Mouse (Mus musculus): ENCODE data around the gene BC029722. TPM values are rescaled to one million over a fixed set of nuclear protein-coding genes. Genes with fewer than 3 reads are reported as not detected.

BC029722 gene
- polyA plus RNA-seq, 1 experiment from 2014 or later: 18.1 TPM

DNA sequence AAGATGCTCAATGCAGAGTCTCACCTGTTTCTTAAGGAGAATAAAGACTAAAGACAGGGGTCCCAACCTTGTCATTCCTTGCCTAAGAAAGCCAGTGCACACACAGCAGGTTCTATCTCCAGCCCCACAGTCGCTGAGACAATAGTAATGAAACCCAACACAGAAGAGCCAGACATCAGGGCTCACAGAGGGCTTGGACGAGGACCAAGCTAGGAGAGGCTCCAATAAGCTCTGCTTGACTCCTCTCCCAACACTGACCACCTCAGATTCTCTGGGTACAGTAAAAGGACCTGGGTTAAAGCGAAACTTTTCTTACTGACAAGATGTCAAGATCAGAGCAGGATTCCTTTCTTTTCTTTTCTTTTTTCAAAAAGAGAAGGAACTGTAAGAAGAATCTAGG is 20.6 kb downstream of the BC029722 start:
- no peaks in the 10 kb centered on the region for H3K4me1 ChIP-seq
- no peak for ATAC-seq (replicated peaks; ENCODE audit: low FRiP score)
- H3K27me3 ChIP-seq: no peaks in the 10 kb centered on the region
- H3K9me3 ChIP-seq (replicated peaks): no peaks in the 10 kb centered on the region
- no peak overlapping the region for H3K27ac ChIP-seq
- WGBS: 58% methylated on average over 3 of the region's 3 CpGs
- no peak overlapping the region for H3K4me2 ChIP-seq
- H3K9ac ChIP-seq: no peak overlapping the region
- no peak overlapping the region for H3K4me3 ChIP-seq (replicated peaks)
- H3K36me3 ChIP-seq: no peaks in the 10 kb centered on the region

GRCm38 (mm10) chr2:155794674-155795445 is 24.4 kb downstream of the BC029722 start:
- no peak for ATAC-seq (replicated peaks; ENCODE audit: low FRiP score)
- no peak overlapping the region for H3K4me2 ChIP-seq
- no peak overlapping the region for H3K27ac ChIP-seq
- no peak overlapping the region for H3K4me3 ChIP-seq (replicated peaks)
- H3K9me3 ChIP-seq (replicated peaks): no peaks in the 10 kb centered on the region
- H3K4me1 ChIP-seq: no peaks in the 10 kb centered on the region
- no peak overlapping the region for H3K9ac ChIP-seq
- no peaks in the 10 kb centered on the region for H3K36me3 ChIP-seq
- 88% methylated on average over 12 of the region's 12 CpGs for WGBS
- no peaks in the 10 kb centered on the region for H3K27me3 ChIP-seq

GRCm38 (mm10) chr2:155792899-155793298 is 26.3 kb downstream of the BC029722 start:
- no peak overlapping the region for H3K27ac ChIP-seq
- WGBS: 37% methylated on average over 12 of the region's 12 CpGs
- ATAC-seq (replicated peaks; ENCODE audit: low FRiP score): no peak

DNA sequence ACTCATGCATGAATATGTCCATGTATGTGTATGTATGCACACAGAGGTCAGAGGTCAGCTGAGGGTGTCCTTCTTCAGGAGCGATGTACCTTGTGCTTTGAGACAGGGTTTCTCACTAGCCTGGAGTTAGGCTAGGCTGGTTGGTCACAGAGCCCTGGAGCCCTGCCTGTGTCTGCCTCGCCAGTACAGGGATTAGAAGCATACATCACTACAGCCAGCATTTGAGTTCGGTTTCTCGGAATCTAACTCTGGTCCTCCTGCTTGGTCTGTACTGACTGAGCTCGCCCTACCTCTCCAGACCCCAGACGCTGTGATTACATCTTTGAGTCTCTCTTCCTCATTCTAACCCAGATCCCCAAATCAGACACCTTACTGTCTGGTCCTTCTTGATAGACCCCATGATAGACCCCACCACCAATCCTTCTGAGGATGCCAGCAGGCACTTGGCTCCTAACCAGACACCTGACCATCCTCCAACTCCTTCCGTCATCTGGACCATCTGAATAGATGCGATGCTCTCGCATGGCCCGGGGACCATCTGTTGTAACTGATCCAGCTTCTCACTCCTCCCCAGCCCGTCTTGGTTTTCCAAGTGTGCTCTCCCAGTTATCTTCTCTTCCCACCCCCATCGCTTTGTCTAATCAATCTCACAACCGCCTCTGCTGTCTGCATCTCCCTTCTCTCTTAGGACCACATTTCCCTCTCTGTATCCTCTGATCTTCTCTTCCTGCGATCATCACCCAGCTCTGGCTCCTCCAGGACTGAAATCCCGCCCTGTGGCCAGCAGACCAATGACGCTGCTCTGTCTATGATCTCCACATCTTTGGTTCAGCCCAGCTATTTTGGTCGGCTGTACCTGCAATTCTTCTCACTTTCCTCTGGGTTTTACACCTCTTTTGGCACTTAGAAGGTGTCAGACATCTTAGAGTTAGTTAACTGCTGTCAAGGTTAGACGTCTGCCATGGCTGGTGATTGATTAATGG is 31.0 kb downstream of the BC029722 start:
- no peak overlapping the region for H3K9ac ChIP-seq
- ATAC-seq (replicated peaks; ENCODE audit: low FRiP score): no peak
- no peak overlapping the region for H3K4me3 ChIP-seq (replicated peaks)
- H3K4me2 ChIP-seq: no peak overlapping the region
- no peaks in the 10 kb centered on the region for H3K36me3 ChIP-seq
- H3K4me1 ChIP-seq: no peaks in the 10 kb centered on the region
- 55% methylated on average over 18 of the region's 18 CpGs for WGBS
- H3K27me3 ChIP-seq: 0 out of 2 replicates have a peak, but pooled peaks cover 3% of the 10 kb centered on the region
- H3K9me3 ChIP-seq (replicated peaks): no peaks in the 10 kb centered on the region
- no peak overlapping the region for H3K27ac ChIP-seq

More at GRCm38 (mm10) chr2:155792899-155793298, 26.3 kb downstream of the BC029722 start:
- no peaks in the 10 kb centered on the region for H3K36me3 ChIP-seq
- H3K9ac ChIP-seq: no peak overlapping the region
- H3K4me3 ChIP-seq (replicated peaks): no peak overlapping the region
- 0 out of 2 replicates have a peak, but pooled peaks cover 3% of the 10 kb centered on the region for H3K27me3 ChIP-seq
- H3K9me3 ChIP-seq (replicated peaks): no peaks in the 10 kb centered on the region
- no peaks in the 10 kb centered on the region for H3K4me1 ChIP-seq
- H3K4me2 ChIP-seq: no peak overlapping the region; the same call in 1 of the 2 replicates

DNA sequence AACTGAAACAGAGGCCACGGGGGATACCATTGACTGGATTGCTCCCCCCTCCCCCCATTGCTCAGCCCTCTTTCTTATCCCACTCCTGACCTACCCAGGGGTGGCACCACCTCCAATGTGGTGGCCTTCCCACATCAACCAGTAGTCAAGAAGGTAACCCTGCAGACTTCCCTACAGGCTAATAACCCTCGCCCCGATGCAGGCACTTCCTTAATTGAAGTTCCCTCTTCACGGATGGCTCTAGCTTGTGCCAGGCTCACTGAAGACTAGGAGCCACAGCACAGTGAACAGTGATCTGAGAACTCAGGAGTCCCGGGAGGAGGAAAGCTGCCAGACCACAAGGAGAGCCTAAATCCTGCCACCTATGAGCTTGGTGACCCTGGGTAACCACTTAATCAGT is 32.3 kb downstream of the BC029722 start:
- WGBS: 70% methylated on average over 5 of the region's 5 CpGs

DNA sequence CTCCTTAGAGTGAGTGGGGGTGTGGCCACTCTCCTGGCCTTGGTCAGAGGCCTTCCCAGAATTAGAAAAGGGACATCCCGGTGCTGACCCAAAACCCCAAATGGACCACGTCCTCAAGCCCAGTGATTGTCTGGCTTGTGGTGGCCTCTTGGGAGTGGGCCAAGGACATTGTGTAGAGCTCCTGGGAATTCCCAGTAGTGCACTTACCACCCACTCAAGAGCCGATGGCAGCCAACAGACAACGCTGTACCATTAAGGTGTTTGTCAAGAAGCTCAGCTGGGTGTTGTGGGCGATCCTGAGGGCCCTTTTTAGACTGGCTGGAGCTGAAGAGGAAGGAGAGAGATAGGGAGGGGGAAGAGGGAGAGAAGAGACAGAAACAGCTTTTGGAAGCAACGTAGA is 34.7 kb downstream of the BC029722 start:
- H3K9me3 ChIP-seq (replicated peaks): no peaks in the 10 kb centered on the region
- no peak overlapping the region for H3K27ac ChIP-seq
- no peak overlapping the region for H3K9ac ChIP-seq
- no peaks in the 10 kb centered on the region for H3K36me3 ChIP-seq
- H3K4me1 ChIP-seq: no peaks in the 10 kb centered on the region
- no peak for ATAC-seq (replicated peaks; ENCODE audit: low FRiP score)
- 0 out of 2 replicates have a peak, but pooled peaks cover 1% of the 10 kb centered on the region for H3K27me3 ChIP-seq
- no peak overlapping the region for H3K4me3 ChIP-seq (replicated peaks)
- WGBS: 76% methylated on average over 6 of the region's 6 CpGs
- H3K4me2 ChIP-seq: no peak overlapping the region

More for the DNA sequence above, 32.3 kb downstream of the BC029722 start:
- H3K9me3 ChIP-seq (replicated peaks): no peaks in the 10 kb centered on the region
- H3K9ac ChIP-seq: no peak overlapping the region
- no peak overlapping the region for H3K27ac ChIP-seq
- ATAC-seq (replicated peaks; ENCODE audit: low FRiP score): no peak
- no peak overlapping the region for H3K4me3 ChIP-seq (replicated peaks)
- H3K4me2 ChIP-seq: no peak overlapping the region
- H3K27me3 ChIP-seq: 0 out of 2 replicates have a peak, but pooled peaks cover 3% of the 10 kb centered on the region
- H3K36me3 ChIP-seq: no peaks in the 10 kb centered on the region
- no peaks in the 10 kb centered on the region for H3K4me1 ChIP-seq

DNA sequence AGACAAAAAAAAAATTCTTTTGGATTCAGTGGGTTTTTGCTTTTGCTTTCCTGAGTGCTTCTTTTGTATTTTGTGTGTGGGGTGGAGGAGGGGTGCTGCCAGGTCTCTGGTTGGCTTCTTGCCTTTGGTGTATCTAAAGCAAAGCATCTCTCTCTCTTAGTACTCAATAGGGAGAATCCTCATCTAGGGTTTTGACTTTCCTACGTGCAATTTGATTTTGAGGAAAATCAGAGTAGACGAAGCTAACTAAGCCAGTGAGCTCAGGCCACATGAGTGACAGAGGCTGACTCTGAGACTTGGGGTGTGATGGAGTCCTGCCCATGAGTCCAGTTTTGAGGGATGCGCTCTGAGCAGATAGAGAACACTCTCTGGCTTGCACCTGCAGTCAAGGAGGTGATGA is 39.7 kb downstream of the BC029722 start:
- WGBS: 87% methylated on average over 3 of the region's 3 CpGs
- H3K4me2 ChIP-seq: no peak overlapping the region
- no peak overlapping the region for H3K27ac ChIP-seq
- no peak overlapping the region for H3K4me3 ChIP-seq (replicated peaks)
- H3K4me1 ChIP-seq: peaks cover 9% of the 10 kb centered on the region
- H3K9me3 ChIP-seq (replicated peaks): no peaks in the 10 kb centered on the region
- no peak for ATAC-seq (replicated peaks; ENCODE audit: low FRiP score)
- no peak overlapping the region for H3K9ac ChIP-seq
- no peaks in the 10 kb centered on the region for H3K36me3 ChIP-seq
- peaks cover 38% of the 10 kb centered on the region for H3K27me3 ChIP-seq

GRCm38 (mm10) chr2:155779066-155779465 is 40.2 kb downstream of the BC029722 start:
- 45% methylated on average over 6 of the region's 7 CpGs for WGBS
- H3K9me3 ChIP-seq (replicated peaks): no peaks in the 10 kb centered on the region
- no peak overlapping the region for H3K9ac ChIP-seq
- no peak overlapping the region for H3K4me2 ChIP-seq
- peaks cover 9% of the 10 kb centered on the region for H3K4me1 ChIP-seq
- peaks cover 43% of the 10 kb centered on the region for H3K27me3 ChIP-seq
- H3K36me3 ChIP-seq: no peaks in the 10 kb centered on the region
- no peak for ATAC-seq (replicated peaks; ENCODE audit: low FRiP score)
- no peak overlapping the region for H3K27ac ChIP-seq
- H3K4me3 ChIP-seq (replicated peaks): no peak overlapping the region

GRCm38 (mm10) chr2:155778004-155778403 is 41.2 kb downstream of the BC029722 start:
- WGBS: 74% methylated on average over 6 of the region's 6 CpGs
- no peak overlapping the region for H3K4me3 ChIP-seq (replicated peaks)
- no peak overlapping the region for H3K27ac ChIP-seq
- H3K9ac ChIP-seq: no peak overlapping the region
- ATAC-seq (replicated peaks; ENCODE audit: low FRiP score): no peak
- H3K27me3 ChIP-seq: peaks cover 52% of the 10 kb centered on the region
- peaks cover 9% of the 10 kb centered on the region for H3K4me1 ChIP-seq
- no peak overlapping the region for H3K4me2 ChIP-seq
- no peaks in the 10 kb centered on the region for H3K36me3 ChIP-seq
- no peaks in the 10 kb centered on the region for H3K9me3 ChIP-seq (replicated peaks)

DNA sequence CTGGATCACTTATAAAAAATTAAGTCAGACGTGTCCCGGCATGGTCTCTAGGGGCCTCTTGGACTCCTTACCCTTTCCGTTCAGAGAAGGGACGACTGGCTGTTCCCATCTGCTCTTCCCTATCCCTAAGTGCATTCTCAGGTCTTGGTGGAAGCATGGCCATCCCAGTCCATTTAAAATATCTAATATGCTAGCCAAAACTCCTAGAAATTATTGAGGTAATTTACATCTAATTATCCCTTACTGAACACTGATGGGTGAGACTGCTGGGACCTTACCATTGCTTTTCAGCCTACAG is 41.6 kb downstream of the BC029722 start:
- no peak overlapping the region for H3K4me3 ChIP-seq (replicated peaks)
- whole genome bisulfite sequencing: 84% methylated on average over 4 of the region's 4 CpGs
- no peak overlapping the region for H3K27ac ChIP-seq
- no peak overlapping the region for H3K9ac ChIP-seq
- no peak overlapping the region for H3K4me2 ChIP-seq
- no peak for ATAC-seq (replicated peaks; ENCODE audit: low FRiP score)
- no peaks in the 10 kb centered on the region for H3K9me3 ChIP-seq (replicated peaks)
- peaks cover 56% of the 10 kb centered on the region for H3K27me3 ChIP-seq
- peaks cover 9% of the 10 kb centered on the region for H3K4me1 ChIP-seq
- H3K36me3 ChIP-seq: no peaks in the 10 kb centered on the region

DNA sequence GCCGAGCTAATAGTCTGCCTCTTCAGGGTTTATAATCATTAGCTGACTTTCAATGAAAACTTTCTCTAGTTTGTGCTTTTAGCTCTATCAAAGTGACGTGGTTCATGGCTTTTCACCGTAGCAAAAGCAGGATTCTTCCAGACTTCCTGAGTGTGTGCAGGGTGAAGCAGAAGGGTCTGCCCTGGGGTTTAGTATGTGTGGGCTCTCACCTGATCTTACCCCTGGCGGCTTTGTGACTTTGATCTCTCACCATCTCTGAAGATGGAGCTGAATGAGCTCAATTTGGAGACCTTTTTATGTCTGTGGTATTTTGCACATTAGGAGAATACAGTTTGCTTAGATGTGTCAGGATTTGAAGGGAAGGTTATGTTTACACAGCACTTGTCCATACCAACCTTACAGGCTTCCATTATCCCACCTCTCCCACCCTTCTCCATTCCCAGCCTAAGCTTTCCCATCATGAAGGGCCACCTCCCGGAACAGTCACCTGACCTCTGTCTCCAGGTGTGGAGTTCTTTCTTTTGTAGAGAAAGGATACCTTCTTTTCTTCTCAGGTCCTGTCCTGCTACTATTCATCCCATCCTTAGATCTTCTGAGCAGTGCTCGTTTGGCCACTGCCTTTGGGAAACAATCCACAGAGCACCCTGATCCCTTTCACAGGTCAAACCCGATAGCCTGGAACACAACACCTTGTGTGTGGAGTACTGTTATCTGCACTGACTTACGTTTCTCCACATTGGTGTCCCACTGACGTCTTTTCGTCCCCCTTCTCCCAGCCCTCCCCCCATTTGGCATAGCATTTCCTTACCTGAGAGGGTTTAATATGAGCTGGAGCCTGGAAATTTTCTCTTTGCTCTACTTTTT is 42.2 kb downstream of the BC029722 start:
- Histone ChIP-seq H3K36me3 (no peaks in the 10 kb centered on the region), H3K4me2 (no peak overlapping the region), H3K4me3 (replicated peaks) (no peak overlapping the region), H3K27ac (no peak overlapping the region), H3K27me3 (peaks cover 60% of the 10 kb centered on the region), H3K4me1 (peaks cover 9% of the 10 kb centered on the region), H3K9me3 (replicated peaks) (no peaks in the 10 kb centered on the region), H3K9ac (no peak overlapping the region)
- WGBS: 62% methylated on average over 10 of the region's 10 CpGs
- no peak for ATAC-seq (replicated peaks; ENCODE audit: low FRiP score)

Data from kidney, embryonic 15.5 days (tissue).